Mouse (Mus musculus) thymus, adult 2 months (tissue): ENCODE results near the gene Pmepa1. TPM values are rescaled to one million over a fixed set of nuclear protein-coding genes. Genes with fewer than 3 reads are reported as not detected.

Experiments used
- DNase-seq: peaks from one replicate; pipeline ENCODE4 v3.0.0; 2021
- H3K27ac ChIP-seq: fragments of 200-500 bp; 2 replicates; pipeline ENCODE4 v1.5.1; 2012; ENCODE audit warnings: low read length, control low read depth; ENCODE audit not compliant: control insufficient read depth, insufficient read depth
- H3K27me3 ChIP-seq: fragments of 200-500 bp; 2 replicates; pipeline ENCODE4 v1.6.1; 2012; ENCODE audit warnings: mild to moderate bottlenecking, low read length, moderate library complexity, mixed read lengths; ENCODE audit not compliant: control insufficient read depth, insufficient read depth
- H3K36me3 ChIP-seq: fragments of 200-500 bp; 2 replicates; pipeline ENCODE4 v1.6.1; 2012; ENCODE audit warnings: mild to moderate bottlenecking, low read length, moderate library complexity; ENCODE audit not compliant: control insufficient read depth, insufficient read depth
- H3K4me1 ChIP-seq: fragments of 200-500 bp; replicated peaks from 2 replicates; pipeline ENCODE4 v1.6.1; 2012; ENCODE audit warnings: low read length; ENCODE audit not compliant: control insufficient read depth, insufficient read depth
- H3K4me3 ChIP-seq: fragments of 200-500 bp; 2 replicates; pipeline ENCODE4 v1.5.1; 2012; ENCODE audit warnings: mild to moderate bottlenecking, low read length, control low read depth, moderate library complexity; ENCODE audit not compliant: control insufficient read depth, insufficient read depth
- CTCF ChIP-seq: fragments of 200-500 bp; IDR thresholded peaks from 2 replicates; pipeline ENCODE4 v1.5.1; 2012; ENCODE audit warnings: mild to moderate bottlenecking, control low read depth, low read length, moderate library complexity, borderline replicate concordance; ENCODE audit not compliant: control insufficient read depth, poor library complexity, insufficient read depth; ENCODE audit errors: extremely low read depth
- POLR2A ChIP-seq: fragments of 200-500 bp; IDR thresholded peaks from 2 replicates; pipeline ENCODE4 v1.6.1; 2012; ENCODE audit warnings: mild to moderate bottlenecking, low read length, control low read depth, moderate library complexity; ENCODE audit not compliant: control insufficient read depth, poor library complexity, insufficient read depth; ENCODE audit errors: extremely low read depth
- whole genome bisulfite sequencing: fragments of 180-500 bp; shearing (Covaris S2); methylation state at CpG from one replicate; pipeline ENCODE4 v1.1.7; 2018; 5-methylcytosine and 5-hydroxymethylcytosine counted together
- polyA plus RNA-seq: library from polyadenylated mRNA; depleted of rRNA; stranded (reverse); fragments of >200 nt; gene quantifications from 2 replicates; pipeline ENCODE4 v1.2.3, GENCODE M21; 2012

Pmepa1 gene
- polyA plus RNA-seq, 1 experiment, result 68.7 TPM

- TF ChIP-seq CTCF (no peak), POLR2A (no peak)
- WGBS, result 77% methylated on average over 11 of the region's 11 CpGs
- H3K36me3 ChIP-seq, result no peaks in the 10 kb centered on the region
- H3K27ac ChIP-seq, result no peak overlapping the region
- no peak overlapping the region for H3K4me3 ChIP-seq
- H3K4me1 ChIP-seq, result peaks cover 79% of the 10 kb centered on the region
- no peak for DNase-seq
- no peaks in the 10 kb centered on the region for H3K27me3 ChIP-seq
Observed at GRCm38 (mm10) chr2:173270601-173271248, 5.6 kb downstream of the Pmepa1 start.

DNA sequence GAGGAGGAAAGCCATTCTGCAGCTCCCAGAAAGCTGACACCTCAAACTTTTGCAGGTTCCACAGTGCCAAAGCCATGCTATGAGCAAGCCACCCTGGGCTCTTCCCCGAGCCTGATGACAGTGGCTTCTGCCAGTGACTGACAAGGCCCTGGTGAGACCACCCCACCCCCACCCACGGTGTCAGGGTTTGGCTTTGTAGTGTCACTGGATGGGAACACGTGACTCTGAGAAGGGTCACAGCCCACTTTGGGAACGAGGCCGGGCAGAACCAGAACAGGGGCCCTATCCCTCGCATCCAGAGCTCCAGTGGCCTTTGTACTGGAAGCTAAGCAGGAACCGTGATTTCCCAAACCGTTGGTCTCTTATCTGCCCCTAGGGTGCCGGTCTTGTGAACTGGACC lies 6.1 kb downstream of the Pmepa1 start:
- Histone ChIP-seq H3K4me3 (no peak overlapping the region), H3K27me3 (no peaks in the 10 kb centered on the region), H3K4me1 (peaks cover 82% of the 10 kb centered on the region), H3K36me3 (no peaks in the 10 kb centered on the region), H3K27ac (no peak overlapping the region)
- WGBS, result 90% methylated on average over 9 of the region's 9 CpGs
- TF ChIP-seq POLR2A (no peak), CTCF (no peak)
- DNase-seq, result no peak

- Histone ChIP-seq H3K27ac (no peak overlapping the region), H3K4me3 (no peak overlapping the region), H3K36me3 (no peaks in the 10 kb centered on the region), H3K4me1 (peaks cover 83% of the 10 kb centered on the region), H3K27me3 (no peaks in the 10 kb centered on the region)
- DNase-seq, result no peak
- WGBS, result 91% methylated on average over 3 of the region's 3 CpGs
- TF ChIP-seq CTCF (no peak), POLR2A (no peak)
Observed at GRCm38 (mm10) chr2:173267562-173267961, 8.8 kb downstream of the Pmepa1 start.

GRCm38 (mm10) chr2:173266349-173267112 lies 9.8 kb downstream of the Pmepa1 start:
- H3K4me1 ChIP-seq, result peaks cover 75% of the 10 kb centered on the region
- H3K4me3 ChIP-seq, result no peak overlapping the region
- 85% methylated on average over 25 of the region's 25 CpGs for WGBS
- TF ChIP-seq POLR2A, result no peak
- no peak for TF ChIP-seq CTCF
- no peaks in the 10 kb centered on the region for H3K36me3 ChIP-seq
- H3K27me3 ChIP-seq, result no peaks in the 10 kb centered on the region
- DNase-seq, result no peak
- H3K27ac ChIP-seq, result no peak overlapping the region

- Histone ChIP-seq H3K27ac (no peak overlapping the region), H3K36me3 (no peaks in the 10 kb centered on the region), H3K4me1 (peaks cover 69% of the 10 kb centered on the region), H3K27me3 (no peaks in the 10 kb centered on the region), H3K4me3 (no peak overlapping the region)
- DNase-seq, result no peak
- TF ChIP-seq CTCF, result no peak
- TF ChIP-seq POLR2A, result no peak
- 96% methylated on average over 22 of the region's 22 CpGs for WGBS
Observed at GRCm38 (mm10) chr2:173265468-173266265, 10.7 kb downstream of the Pmepa1 start.

DNA sequence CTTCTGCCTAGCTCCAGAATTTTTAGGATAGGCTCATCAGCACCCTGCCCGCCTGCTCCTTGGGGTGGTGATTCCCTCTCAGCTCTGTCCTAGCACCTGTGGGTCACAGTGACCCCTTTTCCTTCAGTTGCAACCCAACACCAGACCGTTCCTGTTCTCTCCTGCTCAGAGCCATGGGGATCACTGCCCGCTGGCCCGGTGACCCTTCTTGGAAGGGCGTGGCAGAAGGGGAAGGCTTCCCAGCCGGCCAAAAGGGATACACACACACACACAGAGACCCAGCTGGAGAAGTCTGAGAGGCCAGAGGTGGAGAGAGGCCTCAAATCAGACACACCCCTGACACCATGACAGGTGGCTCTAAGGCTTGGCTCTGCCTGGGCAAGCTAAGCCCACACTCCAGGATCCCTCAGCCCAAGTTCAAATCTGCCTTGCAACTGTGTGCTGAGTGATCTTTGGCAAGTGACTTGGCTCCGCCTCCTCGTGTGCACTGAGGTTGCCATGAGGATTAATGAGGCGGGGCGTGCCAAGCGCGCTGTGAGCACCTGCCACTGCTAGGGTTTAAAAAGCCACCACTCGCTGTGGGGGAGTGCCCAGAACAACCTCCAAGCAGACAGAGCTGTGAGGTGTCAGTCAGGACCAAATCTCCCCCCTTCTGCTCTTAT lies 11.7 kb downstream of the Pmepa1 start:
- Histone ChIP-seq H3K4me3 (no peak overlapping the region), H3K27me3 (no peaks in the 10 kb centered on the region), H3K4me1 (peaks cover 64% of the 10 kb centered on the region), H3K36me3 (no peaks in the 10 kb centered on the region), H3K27ac (no peak overlapping the region)
- TF ChIP-seq POLR2A, result no peak
- 34% methylated on average over 13 of the region's 13 CpGs for WGBS
- peak; percentile 72 for DNase-seq
